Mouse (Mus musculus): ENCODE results near the gene Acap3.

Acap3 gene

DNA sequence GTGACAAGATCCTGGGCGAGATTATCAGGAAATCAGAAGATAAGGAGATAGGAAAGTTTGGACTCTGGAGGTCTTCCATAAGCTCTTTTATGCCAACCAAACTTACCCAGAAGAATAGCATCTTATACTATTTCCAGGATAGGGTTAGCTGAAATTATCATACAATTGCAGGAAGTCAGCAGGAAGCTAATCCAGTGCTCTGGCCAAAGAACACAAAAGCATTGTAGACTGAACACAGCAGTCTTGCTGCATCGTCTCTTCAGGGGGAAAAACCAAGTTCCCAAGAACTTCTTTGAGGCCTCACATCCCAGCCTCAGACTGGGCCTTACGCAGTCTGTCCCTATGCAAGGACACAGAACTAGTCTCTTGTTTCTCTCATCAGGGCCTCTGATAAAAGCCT, 8.0 kb upstream of the Acap3 start:
- no peak for ATAC-seq (ENCODE audit: insufficient number of reproducible peaks, low FRiP score, low TSS enrichment)

DNA sequence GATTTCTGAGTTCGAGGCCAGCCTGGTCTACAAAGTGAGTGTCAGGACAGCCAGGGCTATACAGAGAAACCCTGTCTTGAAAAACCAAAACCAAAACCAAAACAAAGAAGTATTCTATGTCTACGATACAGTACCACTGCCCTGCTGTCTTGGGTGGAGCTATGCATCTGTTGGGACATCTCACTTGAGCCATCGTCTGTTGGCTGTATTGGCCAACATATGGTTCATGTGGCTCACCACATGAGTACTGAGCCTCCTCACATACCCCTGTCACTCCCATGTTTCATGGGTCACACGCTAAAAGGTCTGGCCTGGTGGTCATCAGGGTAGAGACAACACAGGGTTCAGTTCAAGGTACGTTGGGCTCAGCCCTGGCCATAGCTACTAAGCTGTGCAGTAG, 5.3 kb upstream of the Acap3 start:
- no peak for ATAC-seq (ENCODE audit: insufficient number of reproducible peaks, low FRiP score, low TSS enrichment)

DNA sequence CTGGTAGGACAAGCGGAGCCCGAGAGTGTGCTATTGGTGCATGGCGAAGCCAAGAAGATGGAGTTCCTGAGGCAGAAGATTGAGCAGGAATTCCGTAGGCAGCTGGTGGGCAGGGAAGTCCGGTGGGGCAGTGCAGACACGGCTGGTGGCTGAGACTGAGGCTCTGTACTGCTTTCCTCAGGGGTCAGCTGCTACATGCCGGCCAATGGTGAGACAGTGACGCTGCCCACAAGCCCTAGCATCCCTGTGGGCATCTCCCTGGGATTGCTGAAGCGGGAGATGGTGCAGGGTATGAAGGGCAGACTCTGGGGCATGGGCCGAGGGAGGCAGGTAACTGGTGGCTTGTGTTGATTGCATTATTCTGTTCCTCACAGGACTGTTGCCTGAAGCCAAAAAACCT, 3.9 kb upstream of the Acap3 start:
- no peak for ATAC-seq (ENCODE audit: insufficient number of reproducible peaks, low FRiP score, low TSS enrichment)

DNA sequence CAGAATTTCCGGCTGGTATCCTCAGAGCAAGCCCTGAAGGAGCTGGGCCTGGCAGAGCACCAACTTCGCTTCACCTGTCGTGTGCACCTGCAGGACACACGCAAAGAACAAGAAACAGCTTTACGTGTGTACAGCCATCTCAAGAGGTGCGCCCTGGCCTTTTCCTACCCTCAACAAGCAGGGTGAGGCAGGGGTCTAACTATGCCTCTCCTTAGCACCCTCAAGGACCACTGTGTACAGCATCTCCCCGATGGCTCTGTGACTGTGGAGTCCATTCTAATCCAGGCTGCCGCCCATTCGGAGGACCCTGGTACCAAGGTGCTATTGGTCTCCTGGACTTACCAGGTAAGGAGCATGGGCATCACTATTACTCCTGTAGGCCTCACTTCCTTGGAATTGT, 3.4 kb upstream of the Acap3 start:
- ATAC-seq (ENCODE audit: insufficient number of reproducible peaks, low FRiP score, low TSS enrichment): no peak

DNA sequence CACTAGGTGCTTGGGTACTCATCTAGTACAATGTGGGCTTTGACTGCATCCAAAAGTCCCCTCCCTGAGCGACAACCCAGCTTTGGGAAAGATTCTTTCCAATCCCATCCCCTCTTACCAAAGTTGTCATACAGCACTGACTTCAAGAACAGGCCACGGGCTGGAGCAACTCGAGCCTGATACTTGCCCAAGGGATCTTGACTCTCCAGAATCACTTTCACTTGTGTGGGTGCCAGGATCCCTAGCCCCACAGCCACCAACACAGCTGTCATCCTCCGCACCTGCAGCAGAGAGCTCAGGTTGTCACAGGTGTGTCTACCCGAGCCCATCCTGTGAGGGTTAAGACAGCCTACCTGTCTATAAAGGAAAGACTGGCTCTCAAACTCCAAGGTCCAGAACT, 2.3 kb upstream of the Acap3 start:
- no peak for ATAC-seq (ENCODE audit: insufficient number of reproducible peaks, low FRiP score, low TSS enrichment)

DNA sequence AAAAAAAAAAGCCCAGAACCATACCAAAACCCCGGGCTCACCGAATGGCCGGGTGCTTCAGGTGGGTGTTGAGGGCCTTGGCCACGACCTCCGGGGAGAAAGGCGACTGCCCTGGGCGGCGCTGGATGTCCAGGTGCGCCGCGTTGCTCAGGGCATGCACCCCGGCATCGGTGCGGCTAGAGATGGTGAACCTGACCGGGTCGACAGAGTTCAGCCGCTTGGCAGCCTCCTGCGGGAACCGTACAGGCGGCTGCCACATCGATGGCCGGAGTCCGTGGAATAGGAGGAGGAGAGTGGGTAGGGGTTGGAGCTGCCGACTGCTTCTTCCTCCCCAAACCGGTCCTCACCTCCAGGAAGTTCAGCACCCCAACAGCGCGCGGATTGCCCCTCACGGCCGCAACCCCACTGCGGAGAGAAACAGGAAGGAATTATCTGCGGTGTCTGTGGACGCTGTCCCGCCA, 581 bp upstream of the Acap3 start:
- ATAC-seq (ENCODE audit: insufficient number of reproducible peaks, low FRiP score, low TSS enrichment): no peak

DNA sequence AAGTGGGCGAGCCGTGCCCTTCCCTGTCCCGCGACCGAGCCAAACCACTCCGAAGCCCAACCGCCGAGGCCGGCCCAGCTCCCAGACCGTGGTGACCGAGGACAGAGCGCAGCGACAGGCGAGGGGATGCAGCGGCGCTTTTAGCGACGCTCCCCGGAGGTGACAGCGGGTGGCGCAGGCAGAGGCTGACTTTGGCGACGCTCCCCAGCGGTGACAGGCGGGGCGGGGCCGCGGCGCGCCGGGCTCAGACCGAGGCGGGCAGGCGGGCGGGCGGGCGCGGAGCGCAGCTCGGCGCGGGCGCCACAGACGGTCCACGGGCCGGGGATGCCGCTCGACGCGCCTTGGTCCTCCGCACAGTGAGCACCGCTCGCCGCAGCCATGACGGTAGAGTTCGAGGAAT, 395 bp downstream of the Acap3 start:
- ATAC-seq (ENCODE audit: insufficient number of reproducible peaks, low FRiP score, low TSS enrichment): peak; percentile 57; the same call in 1 of the 2 replicates

DNA sequence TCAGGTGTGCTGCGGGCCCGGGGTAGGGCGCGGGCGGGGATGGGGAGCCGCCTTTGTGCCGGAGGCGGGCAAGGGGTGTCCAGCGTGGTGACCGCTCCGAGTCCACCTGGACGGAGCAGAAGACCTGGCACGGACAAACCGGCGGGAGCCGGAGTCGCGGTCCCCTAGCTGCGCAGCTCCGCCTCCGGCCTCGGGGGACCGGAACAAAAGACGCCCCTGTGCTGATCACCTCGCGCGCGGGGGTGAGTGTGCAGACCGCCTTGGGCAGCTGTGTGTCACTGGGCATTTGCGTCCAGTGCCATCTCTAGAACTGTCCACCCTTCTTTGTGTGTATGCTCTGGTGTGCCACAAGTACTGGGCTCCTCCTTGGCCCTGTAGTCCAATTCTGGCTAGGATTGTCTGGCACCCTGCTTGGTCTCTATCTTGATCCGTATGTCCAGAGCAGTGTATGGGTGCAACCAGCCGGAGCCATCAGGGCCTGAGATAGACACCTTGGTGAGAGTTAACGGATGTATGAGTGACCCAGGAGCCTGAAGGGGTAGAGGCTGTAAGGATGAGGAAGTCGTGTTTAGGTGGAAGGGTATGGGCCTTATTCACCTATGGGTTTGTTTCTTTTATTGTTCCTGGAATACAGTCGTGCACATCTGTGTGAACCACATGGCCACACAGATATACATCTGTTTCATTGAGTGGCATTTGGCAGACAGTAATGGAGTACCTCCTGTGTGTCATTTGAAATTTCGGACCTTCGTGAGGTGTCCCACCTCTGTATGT, 1.0 kb downstream of the Acap3 start:
- ATAC-seq (ENCODE audit: insufficient number of reproducible peaks, low FRiP score, low TSS enrichment): 0 out of 2 replicates have a peak, but pooled peaks have one; percentile 13

DNA sequence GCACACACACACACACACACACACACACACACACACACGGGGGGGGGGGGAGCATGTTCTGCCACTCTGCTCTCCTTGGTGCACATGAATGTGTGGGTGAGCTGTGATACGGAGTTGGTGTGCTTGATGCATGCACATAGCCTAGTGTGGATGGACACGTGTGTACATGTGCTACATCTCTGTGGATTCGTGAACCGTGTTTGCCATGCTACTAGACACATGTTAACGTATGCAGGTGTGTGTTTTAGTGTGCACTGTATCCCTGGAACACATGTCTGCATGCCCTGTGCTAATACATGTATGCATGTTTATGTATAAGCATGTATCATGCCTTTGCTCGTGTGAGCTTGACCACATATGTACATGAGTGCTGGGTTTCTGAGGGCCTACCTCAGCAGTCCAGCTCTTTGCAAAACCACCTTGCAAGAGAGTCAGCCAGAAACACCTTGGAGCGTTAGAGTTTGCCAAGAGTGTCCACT, 1.6 kb downstream of the Acap3 start:
- ATAC-seq (ENCODE audit: insufficient number of reproducible peaks, low FRiP score, low TSS enrichment): no peak

DNA sequence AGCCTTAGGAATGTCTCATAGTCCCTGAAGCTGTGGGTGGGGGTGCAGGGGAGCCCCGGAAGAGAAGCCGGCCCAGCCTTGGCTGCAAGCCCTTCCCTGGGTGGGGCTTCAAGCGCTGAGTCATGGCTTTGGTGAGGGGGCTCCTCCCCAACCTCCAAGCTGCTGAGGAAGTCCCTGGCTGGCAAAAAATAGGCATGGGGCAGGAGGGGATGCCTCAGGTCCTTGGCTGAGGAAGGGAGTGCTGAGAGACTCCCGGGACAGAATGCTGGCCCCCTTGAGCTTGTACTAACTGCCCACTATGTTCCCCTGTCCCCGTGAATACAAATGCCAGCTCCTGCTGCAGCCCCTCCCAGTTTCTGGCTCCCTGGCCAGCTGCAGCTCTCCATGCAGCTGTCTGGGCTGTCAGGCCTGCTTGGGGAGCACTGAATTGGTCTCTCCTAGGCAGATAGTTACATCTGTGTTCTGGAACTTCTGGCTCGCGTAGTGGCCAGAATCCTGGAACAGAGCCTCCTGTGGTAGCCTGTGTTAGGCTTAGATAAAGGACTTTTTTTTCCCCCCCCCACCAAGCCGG, 2.8 kb downstream of the Acap3 start:
- no peak for ATAC-seq (ENCODE audit: insufficient number of reproducible peaks, low FRiP score, low TSS enrichment)

DNA sequence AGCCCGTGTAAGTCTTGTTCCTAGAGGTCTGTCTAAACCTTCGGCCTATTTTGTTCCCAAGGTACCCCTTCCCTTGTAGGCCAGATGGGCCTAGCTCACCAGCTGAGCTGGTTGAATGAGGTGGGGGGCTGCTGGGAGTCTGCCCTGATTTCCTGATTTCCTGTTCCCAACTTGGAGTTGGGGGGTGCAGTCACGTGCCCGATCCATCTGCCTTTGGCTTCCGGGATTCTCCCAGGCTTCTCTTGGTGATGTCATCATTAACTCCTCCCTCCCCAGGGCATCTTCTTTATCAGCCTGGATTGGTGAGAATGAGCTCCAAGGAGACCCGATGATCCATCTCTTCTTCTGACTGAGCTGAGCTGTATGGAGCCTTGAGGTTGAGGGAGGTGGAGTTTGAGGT, 3.6 kb downstream of the Acap3 start:
- ATAC-seq (ENCODE audit: insufficient number of reproducible peaks, low FRiP score, low TSS enrichment): no peak

DNA sequence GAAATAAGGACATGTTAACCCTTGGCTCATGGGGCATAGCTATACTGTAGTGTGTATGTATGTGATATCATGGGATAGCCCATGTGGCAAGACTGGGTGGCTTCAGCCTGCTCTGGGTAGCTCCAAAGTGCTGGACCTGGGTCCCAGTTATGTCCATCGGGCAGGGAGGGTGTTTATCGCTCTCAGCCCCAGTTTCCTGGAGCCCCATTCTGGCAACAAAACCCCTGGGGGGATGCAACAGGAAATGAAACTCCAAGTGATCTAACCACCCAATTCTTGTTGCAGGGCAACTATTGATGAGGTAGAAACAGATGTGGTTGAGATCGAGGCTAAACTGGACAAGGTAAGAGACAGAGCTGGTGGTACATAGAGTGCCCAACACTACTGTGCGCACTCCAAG, 4.2 kb downstream of the Acap3 start:
- no peak for ATAC-seq (ENCODE audit: insufficient number of reproducible peaks, low FRiP score, low TSS enrichment)

DNA sequence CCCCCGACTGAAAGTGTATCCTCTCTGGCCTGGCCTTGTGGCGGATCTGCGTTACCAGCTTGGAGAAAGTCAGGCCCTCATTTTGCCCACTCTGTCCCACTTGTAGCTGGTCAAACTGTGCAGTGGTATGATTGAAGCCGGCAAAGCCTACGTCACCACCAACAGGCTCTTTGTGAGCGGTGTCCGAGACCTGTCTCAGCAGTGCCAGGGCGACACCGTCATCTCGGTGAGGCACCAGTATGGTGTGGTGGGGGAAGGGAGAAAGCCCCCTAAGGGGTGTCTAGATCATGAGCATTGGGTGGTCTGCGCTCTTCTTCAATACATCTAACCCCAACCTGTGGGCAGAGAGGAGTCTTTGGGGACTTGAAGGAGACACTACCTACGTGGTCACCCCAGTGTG, 4.8 kb downstream of the Acap3 start:
- no peak for ATAC-seq (ENCODE audit: insufficient number of reproducible peaks, low FRiP score, low TSS enrichment)

DNA sequence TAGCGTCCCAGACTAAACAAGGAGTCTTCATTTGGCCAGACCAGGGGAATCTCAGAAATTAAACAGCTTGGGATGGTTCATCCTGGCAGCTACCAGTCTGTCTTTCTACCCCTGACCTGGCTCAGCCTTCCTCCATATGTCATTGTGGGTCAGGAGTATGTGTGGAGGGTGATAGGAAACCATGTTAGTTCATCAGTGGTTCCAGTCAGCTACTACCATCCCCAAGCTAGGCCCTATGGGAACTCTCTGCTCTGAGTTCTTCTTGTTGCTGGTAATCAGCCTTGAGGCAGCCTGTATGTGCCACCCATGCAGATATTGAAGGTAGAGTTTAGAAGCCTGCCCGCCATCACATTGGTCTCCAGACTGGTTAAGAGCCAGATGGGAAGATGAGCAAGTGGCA, 6.7 kb downstream of the Acap3 start:
- ATAC-seq (ENCODE audit: insufficient number of reproducible peaks, low FRiP score, low TSS enrichment): no peak

DNA sequence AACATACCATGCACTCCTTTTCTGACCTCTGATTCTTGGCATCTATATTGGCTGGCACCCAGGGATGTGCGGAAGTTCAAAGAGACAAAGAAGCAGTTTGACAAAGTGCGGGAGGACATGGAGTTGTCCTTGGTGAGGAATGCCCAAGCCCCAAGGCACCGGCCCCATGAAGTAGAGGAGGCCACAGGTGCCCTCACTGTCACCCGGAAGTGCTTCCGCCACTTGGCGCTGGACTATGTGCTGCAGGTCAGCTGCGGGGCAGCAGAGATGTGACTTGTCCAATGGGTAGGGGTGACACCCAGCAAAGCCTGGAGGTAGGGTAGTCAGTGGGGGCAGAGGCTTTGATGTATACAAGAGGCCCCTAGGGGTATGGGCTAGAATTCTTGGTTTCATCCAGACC, 7.7 kb downstream of the Acap3 start:
- no peak for ATAC-seq (ENCODE audit: insufficient number of reproducible peaks, low FRiP score, low TSS enrichment)

DNA sequence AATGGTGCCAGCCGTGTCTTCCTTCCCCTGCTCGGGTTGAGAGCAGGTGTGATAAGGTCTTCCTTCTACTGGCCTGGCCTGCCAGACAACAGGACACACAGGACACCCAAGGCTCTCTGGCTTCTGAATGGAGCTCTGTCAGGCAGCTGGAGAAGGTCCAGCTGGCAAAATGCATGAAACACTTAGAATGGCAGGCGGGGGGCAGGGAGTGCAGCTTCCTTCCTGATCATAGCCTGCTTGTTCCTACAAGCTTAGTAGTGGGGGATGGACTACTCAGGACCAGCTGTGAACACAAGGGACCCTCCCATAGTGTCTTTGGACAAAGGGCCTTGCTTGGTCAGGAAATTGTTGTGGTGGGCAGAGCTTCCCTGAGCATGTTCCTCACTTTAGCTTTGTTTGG, 9.6 kb downstream of the Acap3 start:
- ATAC-seq (ENCODE audit: insufficient number of reproducible peaks, low FRiP score, low TSS enrichment): no peak

DNA sequence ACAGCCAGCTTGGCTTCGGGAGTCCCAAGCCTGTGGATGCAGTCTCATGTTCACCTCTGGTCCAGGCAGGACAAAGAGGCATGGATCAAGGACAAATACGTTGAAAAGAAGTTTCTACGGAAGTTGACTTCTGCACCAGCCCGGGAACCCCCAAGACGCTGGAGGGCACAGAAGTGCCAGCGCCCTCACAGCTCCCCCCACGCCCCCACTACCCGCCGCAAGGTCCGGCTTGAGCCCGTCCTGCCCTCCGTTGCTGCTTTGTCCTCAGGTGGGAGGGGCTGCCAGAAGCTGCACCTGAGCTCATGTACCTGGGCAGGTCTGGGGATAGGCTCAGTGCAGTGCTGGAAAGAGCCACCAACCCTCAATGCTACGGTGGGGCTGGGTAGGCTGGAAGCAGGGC, 11.6 kb downstream of the Acap3 start:
- ATAC-seq (ENCODE audit: insufficient number of reproducible peaks, low FRiP score, low TSS enrichment): no peak

DNA sequence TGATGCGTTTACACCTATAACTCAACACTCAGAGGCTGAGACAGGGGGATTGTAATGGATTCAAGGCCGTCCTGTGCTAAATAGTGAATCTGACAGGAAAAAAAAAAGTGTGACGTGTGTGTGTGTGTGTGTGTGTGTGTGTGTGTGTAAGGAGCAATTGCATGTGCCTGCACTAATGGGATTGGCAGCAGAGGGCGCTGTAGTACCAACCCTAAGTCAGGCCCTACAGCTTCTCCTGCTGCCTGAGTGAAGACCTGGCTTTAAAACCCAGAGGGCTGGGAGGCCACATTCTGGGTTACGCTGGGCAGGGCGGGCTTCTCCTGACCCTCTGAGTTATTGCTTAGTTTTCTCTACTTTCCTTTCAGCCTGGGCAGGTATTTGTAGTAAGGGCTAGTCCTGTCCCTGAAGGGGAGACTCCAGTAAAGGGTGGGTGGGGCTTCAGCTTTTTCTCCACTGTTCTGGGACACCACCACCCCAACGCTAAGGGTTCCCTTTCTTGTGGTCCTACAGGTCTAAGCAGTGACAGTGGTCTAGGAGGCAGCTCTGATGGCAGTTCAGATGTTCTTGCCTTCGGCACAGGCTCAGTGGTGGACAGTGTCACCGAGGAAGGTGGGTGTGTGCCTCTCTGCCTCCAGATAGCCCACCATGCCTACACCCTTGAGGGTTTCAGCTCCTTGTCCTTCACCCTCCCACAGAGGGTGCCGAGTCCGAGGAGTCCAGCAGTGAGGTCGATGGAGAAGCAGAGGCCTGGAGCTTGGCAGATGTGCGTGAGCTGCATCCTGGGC, 12.9 kb downstream of the Acap3 start:
- no peak for ATAC-seq (ENCODE audit: insufficient number of reproducible peaks, low FRiP score, low TSS enrichment)

DNA sequence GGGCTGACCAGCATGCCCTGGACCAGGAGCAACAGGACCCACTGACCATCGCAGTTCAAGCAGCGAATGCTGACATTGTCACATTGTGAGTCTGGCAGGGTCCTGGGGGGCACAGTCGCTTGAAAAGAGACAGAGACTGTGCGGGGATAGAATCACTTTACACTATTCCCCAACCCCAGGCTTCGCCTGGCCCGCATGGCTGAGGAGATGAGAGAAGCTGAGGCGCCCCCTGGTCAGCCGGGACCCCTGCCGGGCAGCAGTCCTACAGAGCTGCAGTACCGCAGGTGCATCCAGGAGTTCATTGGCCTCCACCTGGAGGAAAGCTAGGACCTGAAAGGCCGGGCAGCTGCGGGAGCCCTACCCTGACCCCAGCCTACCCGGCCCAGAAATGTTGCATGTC, 14.0 kb downstream of the Acap3 start:
- ATAC-seq (ENCODE audit: insufficient number of reproducible peaks, low FRiP score, low TSS enrichment): no peak

DNA sequence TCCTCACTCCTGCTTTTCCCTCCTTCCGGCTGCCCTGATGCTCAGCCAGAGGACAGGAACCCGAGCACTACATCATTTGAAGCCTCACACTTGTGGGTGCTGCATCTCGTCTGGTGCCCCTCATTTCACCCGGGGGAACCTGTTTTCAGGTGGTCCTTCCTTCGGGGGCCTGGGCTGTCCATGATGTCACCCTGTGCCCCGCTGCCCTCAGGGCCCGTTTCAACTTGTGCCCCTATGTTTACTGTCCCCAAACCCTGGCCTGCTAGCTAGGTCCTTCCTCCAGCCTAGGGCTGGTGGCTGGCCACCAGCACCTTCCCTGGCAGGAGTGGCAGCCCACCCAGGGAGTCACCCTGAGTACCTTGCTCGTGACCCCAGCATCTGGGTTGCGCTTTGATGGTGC, 14.5 kb downstream of the Acap3 start:
- no peak for ATAC-seq (ENCODE audit: insufficient number of reproducible peaks, low FRiP score, low TSS enrichment)

DNA sequence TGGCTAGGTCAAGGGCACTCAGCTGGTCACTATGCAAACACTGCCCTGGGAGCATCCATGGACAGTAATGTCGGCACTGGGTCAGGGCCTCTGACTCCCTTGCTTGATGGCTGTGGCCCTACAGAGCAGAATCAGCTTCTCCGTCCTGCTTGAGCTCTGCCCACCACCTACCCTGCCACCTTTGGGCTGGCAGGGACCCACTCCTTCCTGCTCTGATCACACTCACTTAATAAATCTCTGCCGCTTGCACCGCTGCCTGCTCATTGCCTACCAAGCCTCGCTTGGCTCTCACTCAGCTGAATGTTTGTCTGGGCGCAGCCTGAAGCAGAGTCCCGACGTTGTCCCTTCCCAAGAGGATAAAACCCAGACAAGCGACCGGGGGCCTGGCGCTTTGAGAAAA, 15.4 kb downstream of the Acap3 start:
- no peak for ATAC-seq (ENCODE audit: insufficient number of reproducible peaks, low FRiP score, low TSS enrichment)

Measured in cerebellum, adult (tissue).